Mouse (Mus musculus) megakaryocyte, embryonic 14.5 days (primary cell): Measurements from ENCODE around the gene Cdh20. TPM values are rescaled to one million over a fixed set of nuclear protein-coding genes. Genes with fewer than 3 reads are reported as not detected.
"Not testable (repeated sequence)": the region's sequence is repeated elsewhere in the genome, so short reads cannot be mapped to it uniquely, and the experiment has no call there.

Experiments
- H3K27me3 ChIP-seq: replicated peaks from 2 replicates; pipeline ENCODE3; 2012; ENCODE audit warnings: inconsistent platforms
- H3K36me3 ChIP-seq: replicated peaks from 2 replicates; pipeline ENCODE3; 2012; ENCODE audit warnings: low read length, inconsistent platforms, mixed read lengths
- H3K4me1 ChIP-seq: 2 replicates; pipeline ENCODE4 v1.6.1; 2012; ENCODE audit warnings: inconsistent platforms
- H3K4me3 ChIP-seq: replicated peaks from 2 replicates; pipeline ENCODE3; 2012; ENCODE audit warnings: moderate library complexity, mild to moderate bottlenecking, inconsistent platforms
- H3K9me3 ChIP-seq: 2 replicates; pipeline ENCODE4 v1.6.1; 2012; ENCODE audit warnings: inconsistent platforms
- FLI1 ChIP-seq: IDR thresholded peaks from 2 replicates; pipeline ENCODE4 v1.6.1; 2012; ENCODE audit warnings: low read length, inconsistent platforms, mixed read lengths
- GATA1 ChIP-seq: IDR thresholded peaks from 3 replicates; pipeline ENCODE4 v1.6.1; 2012; ENCODE audit warnings: mixed read lengths, low read length, inconsistent platforms, borderline replicate concordance
- polyA plus RNA-seq: library from polyadenylated mRNA; stranded (reverse); fragments of >175 nt; gene quantifications from 2 replicates; pipeline ENCODE4 v1.2.3, GENCODE M21; 2012; ENCODE audit warnings: low replicate concordance; ENCODE audit not compliant: insufficient read depth

The Cdh20 gene
- polyA plus RNA-seq, 1 experiment: not detected

DNA sequence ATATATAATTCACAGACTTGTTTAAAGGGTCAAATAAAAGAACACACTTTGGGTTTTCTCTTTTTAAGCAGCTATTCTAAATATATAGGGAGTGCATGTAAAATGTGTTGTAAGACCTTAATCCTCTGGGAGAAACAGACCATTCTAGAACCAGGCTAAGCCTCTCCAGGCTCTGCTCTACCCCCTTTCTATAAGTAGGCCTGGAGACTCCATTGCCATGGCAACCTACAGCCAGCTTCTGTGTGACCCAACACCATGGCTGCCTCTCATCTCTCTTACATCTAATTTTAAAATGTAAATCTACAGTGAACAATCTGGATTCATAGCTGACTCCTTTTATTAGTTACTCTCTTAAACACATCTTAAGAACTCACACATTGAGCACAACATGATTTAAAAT is 133.5 kb downstream of the Cdh20 start:
- H3K4me1 ChIP-seq: no peaks in the 10 kb centered on the region
- H3K9me3 ChIP-seq: peaks cover 3% of the 10 kb centered on the region; the same call in 1 of the 2 replicates
- H3K36me3 ChIP-seq: no peaks in the 10 kb centered on the region
- no peaks in the 10 kb centered on the region for H3K27me3 ChIP-seq
- no peak for TF ChIP-seq GATA1
- no peak for TF ChIP-seq FLI1
- no peak overlapping the region for H3K4me3 ChIP-seq

- TF ChIP-seq FLI1 (no peak), GATA1 (no peak)
- Histone ChIP-seq H3K4me3 (no peak overlapping the region), H3K9me3 (peaks cover 3% of the 10 kb centered on the region; the same call in 1 of the 2 replicates)
Observed at GRCm38 (mm10) chr1:104903409-104903808, 135.1 kb downstream of the Cdh20 start.

DNA sequence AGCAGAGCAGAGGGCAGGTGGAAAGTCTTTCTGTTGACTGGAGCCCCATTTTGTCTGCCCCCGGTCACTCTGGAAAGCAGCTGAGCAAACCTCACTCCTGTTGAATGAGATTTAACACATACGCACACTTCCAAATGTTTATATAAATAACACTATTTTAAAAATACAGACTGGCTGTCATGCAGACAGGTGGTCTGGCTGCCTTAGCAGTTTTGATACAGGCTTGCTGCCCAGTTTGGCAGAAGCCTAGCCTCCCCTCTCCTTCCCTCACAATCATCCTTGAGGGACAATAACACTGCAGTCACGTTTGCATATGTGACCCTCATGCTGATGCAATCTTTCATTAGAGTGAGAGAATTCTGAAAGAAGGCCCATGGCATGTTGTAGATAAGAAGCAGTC is 144.1 kb downstream of the Cdh20 start:
- H3K27me3 ChIP-seq: no peaks in the 10 kb centered on the region
- 0 out of 2 replicates have a peak, but pooled peaks cover 3% of the 10 kb centered on the region for H3K9me3 ChIP-seq
- H3K4me3 ChIP-seq: no peak overlapping the region
- no peak for TF ChIP-seq FLI1
- no peak for TF ChIP-seq GATA1
- no peaks in the 10 kb centered on the region for H3K4me1 ChIP-seq
- H3K36me3 ChIP-seq: no peaks in the 10 kb centered on the region

More at GRCm38 (mm10) chr1:104903409-104903808, 135.1 kb downstream of the Cdh20 start:
- no peaks in the 10 kb centered on the region for H3K36me3 ChIP-seq
- H3K27me3 ChIP-seq: no peaks in the 10 kb centered on the region
- H3K4me1 ChIP-seq: no peaks in the 10 kb centered on the region

DNA sequence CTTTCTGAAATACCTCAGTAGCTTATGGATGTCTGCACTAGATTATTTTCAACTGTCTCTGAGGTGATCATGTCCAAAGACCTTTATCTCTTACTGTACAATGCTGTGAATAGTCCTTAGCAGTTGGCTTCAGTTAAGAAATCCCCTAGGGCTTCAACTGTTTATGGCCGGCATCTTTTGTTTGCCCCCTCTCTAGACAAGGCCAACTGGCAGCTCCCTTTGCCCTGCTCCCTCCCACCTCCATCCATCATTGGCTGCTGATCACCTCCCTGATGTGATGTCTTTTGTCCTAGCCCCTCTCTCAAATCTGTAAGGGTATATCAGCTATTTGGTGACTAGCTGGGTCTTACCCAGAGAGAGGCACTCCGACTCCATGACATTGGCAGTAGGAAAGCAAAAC is 148.2 kb downstream of the Cdh20 start:
- H3K36me3 ChIP-seq: no peaks in the 10 kb centered on the region
- no peaks in the 10 kb centered on the region for H3K4me1 ChIP-seq
- 0 out of 2 replicates have a peak, but pooled peaks cover 3% of the 10 kb centered on the region for H3K9me3 ChIP-seq
- TF ChIP-seq GATA1 (no peak), FLI1 (no peak)
- no peak overlapping the region for H3K4me3 ChIP-seq
- no peaks in the 10 kb centered on the region for H3K27me3 ChIP-seq

DNA sequence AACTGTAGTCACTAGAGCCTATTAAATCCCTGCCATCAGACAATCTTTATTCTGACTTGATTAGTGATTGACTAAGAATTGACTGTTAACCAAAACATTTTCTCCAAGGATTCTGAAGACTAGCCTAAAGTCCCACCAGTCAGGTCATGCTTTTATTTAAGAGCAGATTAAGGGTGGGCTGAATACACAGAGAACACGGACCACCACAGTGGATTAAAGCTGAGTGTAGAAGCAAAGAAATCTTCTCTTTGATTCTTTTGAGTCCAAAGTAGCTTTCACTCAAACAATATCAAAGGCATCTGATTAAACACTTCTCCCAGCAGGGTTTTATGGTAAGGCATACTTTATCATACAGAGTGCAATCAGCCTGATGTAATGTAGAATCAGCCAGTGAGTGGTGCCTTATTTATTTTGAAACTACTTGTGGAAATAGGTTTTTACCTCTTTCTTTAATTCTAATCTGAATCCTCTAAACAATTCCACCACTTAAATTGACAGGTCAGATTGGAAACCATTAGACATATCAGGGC is 149.0 kb downstream of the Cdh20 start:
- Histone ChIP-seq H3K4me1 (no peaks in the 10 kb centered on the region), H3K9me3 (0 out of 2 replicates have a peak, but pooled peaks cover 3% of the 10 kb centered on the region), H3K27me3 (no peaks in the 10 kb centered on the region), H3K4me3 (no peak overlapping the region), H3K36me3 (no peaks in the 10 kb centered on the region)
- no peak for TF ChIP-seq GATA1

DNA sequence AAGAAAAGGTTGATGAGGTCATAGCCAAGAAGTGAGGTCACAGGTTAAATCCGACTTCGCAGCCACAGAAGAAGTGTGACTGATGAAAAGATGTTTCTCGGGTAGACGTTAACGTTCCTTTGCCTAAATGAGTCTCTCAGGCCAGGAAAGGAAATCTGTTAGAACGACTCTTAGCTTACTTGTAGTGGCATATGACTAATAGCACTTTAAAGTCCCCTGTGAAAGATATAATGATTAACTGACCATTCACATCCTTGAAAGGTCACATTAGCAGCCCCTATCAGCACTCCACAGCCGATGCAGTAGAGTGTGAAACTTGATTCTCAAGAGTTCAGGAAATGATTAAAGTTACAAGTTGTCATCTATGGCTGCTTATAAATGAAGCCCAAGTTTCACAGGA is 164.7 kb downstream of the Cdh20 start:
- Histone ChIP-seq H3K27me3 (no peaks in the 10 kb centered on the region), H3K4me3 (no peak overlapping the region), H3K36me3 (no peaks in the 10 kb centered on the region), H3K9me3 (0 out of 2 replicates have a peak, but pooled peaks cover 3% of the 10 kb centered on the region), H3K4me1 (no peaks in the 10 kb centered on the region)
- TF ChIP-seq FLI1: no peak
- no peak for TF ChIP-seq GATA1

DNA sequence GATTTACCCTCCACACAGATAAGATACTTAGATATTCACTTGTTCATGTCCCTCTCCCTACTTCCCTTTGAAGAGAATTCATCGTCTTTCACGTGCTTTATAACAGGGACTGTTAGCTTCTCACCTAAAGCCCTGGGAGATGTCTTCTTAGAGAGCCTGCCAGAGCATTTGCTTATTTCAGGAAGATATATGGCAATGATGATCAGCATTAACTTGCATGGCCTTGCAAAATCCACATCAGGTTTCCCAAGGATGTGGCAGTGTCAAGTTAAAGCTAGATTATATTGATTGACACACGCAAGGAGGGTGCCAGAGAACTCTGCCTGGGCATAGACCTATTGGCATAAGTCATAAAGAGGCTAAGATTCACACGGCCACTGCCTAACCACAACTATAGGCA is 168.6 kb downstream of the Cdh20 start:
- TF ChIP-seq GATA1 (no peak), FLI1 (no peak)
- H3K9me3 ChIP-seq: no peaks in the 10 kb centered on the region
- no peak overlapping the region for H3K4me3 ChIP-seq

GRCm38 (mm10) chr1:104939156-104939555 is 170.8 kb downstream of the Cdh20 start:
- Histone ChIP-seq H3K4me3 (no peak overlapping the region), H3K9me3 (no peaks in the 10 kb centered on the region), H3K27me3 (no peaks in the 10 kb centered on the region), H3K36me3 (no peaks in the 10 kb centered on the region), H3K4me1 (no peaks in the 10 kb centered on the region)
- TF ChIP-seq GATA1 (no peak), FLI1 (no peak)

More for the DNA sequence above, 168.6 kb downstream of the Cdh20 start:
- H3K36me3 ChIP-seq: no peaks in the 10 kb centered on the region
- H3K27me3 ChIP-seq: no peaks in the 10 kb centered on the region
- H3K4me1 ChIP-seq: no peaks in the 10 kb centered on the region

DNA sequence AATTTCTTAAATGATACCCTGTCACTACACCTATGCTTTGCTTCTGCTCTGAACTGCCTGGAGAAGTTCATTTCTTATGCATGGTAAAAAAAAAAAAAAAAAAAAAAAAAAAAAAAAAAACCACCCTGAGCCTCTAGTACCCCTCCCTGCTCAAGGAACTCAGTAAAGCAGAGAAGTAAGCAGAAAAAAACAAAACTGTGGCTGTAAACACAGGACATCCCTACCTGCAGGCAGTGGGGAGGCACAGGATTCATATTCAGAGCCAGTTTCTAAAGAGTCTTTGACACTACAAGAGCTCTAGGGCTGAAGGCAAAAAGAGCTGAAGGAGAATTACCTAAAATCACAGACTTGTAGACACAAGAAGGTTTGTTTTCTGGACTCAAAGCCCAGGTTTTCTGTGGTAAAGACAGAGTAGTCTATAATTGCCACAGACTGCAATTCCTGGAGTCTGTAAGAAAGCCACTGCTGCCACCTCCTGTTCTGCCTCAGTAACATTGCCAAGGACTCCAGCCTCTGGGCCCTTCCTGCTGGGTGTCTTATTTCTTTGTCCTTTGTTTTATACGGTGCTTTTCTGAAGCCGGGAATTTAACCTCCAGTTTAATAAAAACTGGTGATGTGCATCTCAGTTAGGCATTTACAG is 176.3 kb downstream of the Cdh20 start:
- no peaks in the 10 kb centered on the region for H3K27me3 ChIP-seq
- TF ChIP-seq GATA1 (no peak), FLI1 (no peak)
- no peaks in the 10 kb centered on the region for H3K36me3 ChIP-seq
- H3K4me3 ChIP-seq: no peak overlapping the region
- H3K9me3 ChIP-seq: no peaks in the 10 kb centered on the region
- no peaks in the 10 kb centered on the region for H3K4me1 ChIP-seq

DNA sequence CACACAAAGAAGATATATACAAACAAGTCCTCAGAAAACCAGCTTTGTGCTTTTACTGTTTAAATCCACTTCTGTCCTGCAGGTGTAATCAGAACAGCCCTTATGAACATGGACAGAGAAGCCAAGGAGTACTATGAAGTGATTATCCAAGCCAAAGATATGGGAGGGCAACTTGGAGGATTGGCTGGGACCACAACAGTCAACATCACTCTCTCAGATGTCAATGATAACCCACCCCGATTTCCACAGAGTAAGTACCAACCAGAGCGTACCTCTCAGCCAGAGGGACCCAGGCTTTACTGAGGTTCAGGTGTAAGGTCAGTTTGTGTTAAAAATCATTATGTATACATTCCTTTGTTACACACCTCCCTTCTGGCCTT is 176.8 kb downstream of the Cdh20 start:
- H3K4me3 ChIP-seq: no peak overlapping the region
- H3K9me3 ChIP-seq: no peaks in the 10 kb centered on the region
- H3K36me3 ChIP-seq: no peaks in the 10 kb centered on the region
- no peaks in the 10 kb centered on the region for H3K4me1 ChIP-seq
- TF ChIP-seq GATA1: no peak
- no peak for TF ChIP-seq FLI1
- H3K27me3 ChIP-seq: no peaks in the 10 kb centered on the region

GRCm38 (mm10) chr1:104949640-104950039 is 181.3 kb downstream of the Cdh20 start:
- not testable (repeated sequence) for H3K36me3 ChIP-seq, H3K4me3 ChIP-seq, H3K9me3 ChIP-seq, H3K4me1 ChIP-seq, H3K27me3 ChIP-seq
